Mouse (Mus musculus) induced T-regulatory cell, adult 2 months (primary cell): Measurements from ENCODE around the gene Rps6ka5.
A peak's percentile ranks its signal among the peaks of the same experiment; 100 is the strongest.

Experiments
- DNase-seq: peaks from one replicate; pipeline ENCODE4 v3.0.0-alpha.2; 2012; ENCODE audit warnings: low read depth

Gene Rps6ka5

GRCm38 (mm10) chr12:100726651-100727050, at the start of gene Rps6ka5:
Rps6ka5 (minus strand) TSS chr12:100726983.
- no peak for DNase-seq

GRCm38 (mm10) chr12:100775911-100776581, 49.3 kb upstream of the Rps6ka5 start:
- no peak for DNase-seq

GRCm38 (mm10) chr12:100775291-100775690, 48.5 kb upstream of the Rps6ka5 start:
- no peak for DNase-seq

GRCm38 (mm10) chr12:100774756-100775155, 48.0 kb upstream of the Rps6ka5 start:
- DNase-seq, result no peak

GRCm38 (mm10) chr12:100772230-100772984, 45.6 kb upstream of the Rps6ka5 start:
- peak; percentile 58 for DNase-seq

- DNase-seq, result no peak
Measured at GRCm38 (mm10) chr12:100770765-100771164, 44.0 kb upstream of the Rps6ka5 start.

- no peak for DNase-seq
Measured at GRCm38 (mm10) chr12:100769871-100770270, 43.1 kb upstream of the Rps6ka5 start.

- DNase-seq, result peak; percentile 36
Measured at GRCm38 (mm10) chr12:100764329-100765018, 37.7 kb upstream of the Rps6ka5 start.

GRCm38 (mm10) chr12:100762663-100763425, 36.1 kb upstream of the Rps6ka5 start:
- DNase-seq, result no peak

- no peak for DNase-seq
Measured at GRCm38 (mm10) chr12:100757427-100757826, 30.6 kb upstream of the Rps6ka5 start.

GRCm38 (mm10) chr12:100753716-100754115, 26.9 kb upstream of the Rps6ka5 start:
- no peak for DNase-seq

- no peak for DNase-seq
Measured at GRCm38 (mm10) chr12:100752977-100753376, 26.2 kb upstream of the Rps6ka5 start.

- DNase-seq, result peak; percentile 52
Measured at GRCm38 (mm10) chr12:100742468-100742867, 15.7 kb upstream of the Rps6ka5 start.

GRCm38 (mm10) chr12:100740313-100740712, 13.5 kb upstream of the Rps6ka5 start:
- no peak for DNase-seq

GRCm38 (mm10) chr12:100739011-100739570, 12.3 kb upstream of the Rps6ka5 start:
- DNase-seq, result no peak

GRCm38 (mm10) chr12:100738498-100738897, 11.7 kb upstream of the Rps6ka5 start:
- DNase-seq, result no peak

- DNase-seq, result no peak
Measured at GRCm38 (mm10) chr12:100735581-100735980, 8.8 kb upstream of the Rps6ka5 start.

GRCm38 (mm10) chr12:100735156-100735555, 8.4 kb upstream of the Rps6ka5 start:
- no peak for DNase-seq

- DNase-seq, result peak; percentile 59
Measured at GRCm38 (mm10) chr12:100728646-100729485, 2.1 kb upstream of the Rps6ka5 start.

- DNase-seq, result no peak
Measured at GRCm38 (mm10) chr12:100727891-100728290, 1.1 kb upstream of the Rps6ka5 start.

- DNase-seq, result no peak
Measured at GRCm38 (mm10) chr12:100725458-100725786, 1.4 kb downstream of the Rps6ka5 start.
